Mouse (Mus musculus) bone marrow macrophage, adult 2 months (primary cell): ENCODE measurements around the gene Cgn.
"Not testable (repeated sequence)": the region's sequence is repeated elsewhere in the genome, so short reads cannot be mapped to it uniquely, and the experiment has no call there.

Experiments
- CTCF ChIP-seq: IDR thresholded peaks from 2 replicates; pipeline ENCODE4 v1.5.1; 2012; ENCODE audit warnings: low read depth, mild to moderate bottlenecking, low read length, moderate library complexity
- POLR2A ChIP-seq: IDR thresholded peaks from 2 replicates; pipeline ENCODE4 v1.6.1; 2012; ENCODE audit warnings: mild to moderate bottlenecking, low read depth, low read length, borderline replicate concordance

- TF ChIP-seq POLR2A, CTCF: not testable (repeated sequence)
Measured at GRCm38 (mm10) chr3:94710591-94710990, 75.7 kb downstream of the Cgn start.
